Mouse (Mus musculus) heart, postnatal 25 days (tissue): Measurements from ENCODE around the gene Sf3b1. TPM values are rescaled to one million over a fixed set of nuclear protein-coding genes. Genes with fewer than 3 reads are reported as not detected.
"Not testable (repeated sequence)": the region's sequence is repeated elsewhere in the genome, so short reads cannot be mapped to it uniquely, and the experiment has no call there.

ENCODE experiments used
- DNase-seq: peaks from one replicate; pipeline ENCODE4 v3.0.0; 2022; ENCODE audit warnings: low spot score
- intact Hi-C: fragments of 180-260 bp; cut with DNase I; formaldehyde crosslinking; loops from one replicate; pipeline ENCODE4 v1.15.1; 2025
- total RNA-seq, 2 experiments: library from RNA; stranded (reverse); gene quantifications; 2 replicates each; pipeline ENCODE4 v1.2.3; 2021

Gene Sf3b1
- total RNA-seq: 10 to 100 TPM; 69.3 to 87.4 TPM

- intact Hi-C loops: loop anchor here (1.0 to 2.0 kb wide), 2 partner anchors 60 to 103 kb away; partner anchors contain the start of gene Mob4
- DNase-seq: peak; percentile 94
Measured at GRCm38 (mm10) chr1:55027253-55027801, at the start of gene Sf3b1. TSS of gene Sf3b1 (minus strand) at chr1:55027481.

GRCm38 (mm10) chr1:55076395-55076743, 49.1 kb upstream of the Sf3b1 start:
- DNase-seq: no peak
- intact Hi-C loops: no loop called here

DNA sequence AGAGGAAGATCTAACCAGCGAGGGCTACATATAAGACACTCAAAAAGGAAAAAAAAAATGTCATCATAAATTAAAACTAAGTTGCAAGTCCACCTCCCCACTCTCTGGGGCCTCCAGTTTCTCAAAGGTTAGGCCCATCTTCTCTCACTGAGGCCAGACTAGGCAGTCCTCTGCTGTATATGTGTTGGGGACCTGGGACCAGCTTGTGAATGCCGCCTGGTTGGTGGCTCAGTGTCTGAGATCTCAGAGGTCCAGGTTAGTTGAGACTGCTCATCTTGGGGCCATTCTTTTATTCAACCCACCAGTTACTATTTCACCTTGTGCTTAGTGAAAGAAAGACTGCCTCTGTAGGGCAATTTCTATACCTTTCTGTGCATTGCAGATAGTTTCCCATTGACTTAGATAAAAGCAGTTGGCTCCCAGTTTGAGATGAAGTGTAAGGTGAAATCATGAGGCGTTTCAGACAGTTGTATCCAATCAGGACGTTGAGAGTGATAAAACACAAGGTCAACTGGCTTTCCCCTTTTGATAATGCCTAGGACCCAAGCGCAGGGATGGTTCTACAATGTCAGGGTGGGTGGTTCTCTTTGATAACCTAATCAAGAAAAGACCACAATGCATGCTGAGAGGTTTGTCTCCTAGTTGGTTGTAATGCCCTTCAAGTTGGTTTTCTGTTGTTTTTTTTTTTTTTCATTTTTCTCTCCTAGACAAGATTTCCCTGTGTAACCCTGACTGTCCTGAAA, 48.5 kb upstream of the Sf3b1 start:
- intact Hi-C loops: no loop called here
- DNase-seq: no peak

DNA sequence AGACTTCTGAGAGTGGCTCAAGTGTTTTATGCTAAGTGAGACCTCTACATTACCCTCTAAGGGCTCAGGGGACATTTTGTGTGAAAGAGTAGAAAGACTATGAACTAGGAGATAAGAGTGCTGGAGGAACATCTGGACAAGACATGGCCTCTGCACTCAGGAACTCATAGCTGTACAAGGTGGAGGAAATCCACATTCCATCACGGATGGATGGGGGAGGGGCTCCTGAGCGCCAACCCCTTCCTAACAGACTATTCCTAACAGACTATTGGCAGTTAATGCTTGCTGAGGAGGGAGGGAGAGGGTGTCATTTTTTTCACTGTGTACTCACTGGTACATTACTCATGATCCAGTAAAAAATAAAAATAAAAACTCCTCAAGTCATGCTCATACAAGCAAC, 47.5 kb upstream of the Sf3b1 start:
- no peak for DNase-seq
- intact Hi-C loops: no loop called here

- intact Hi-C loops, DNase-seq: not testable (repeated sequence)
Measured at GRCm38 (mm10) chr1:55072328-55072727, 45.0 kb upstream of the Sf3b1 start.

GRCm38 (mm10) chr1:55061772-55062171, 34.5 kb upstream of the Sf3b1 start:
- no peak for DNase-seq
- intact Hi-C loops: no loop called here

GRCm38 (mm10) chr1:55061099-55061498, 33.8 kb upstream of the Sf3b1 start:
- intact Hi-C loops: no loop called here
- DNase-seq: no peak

DNA sequence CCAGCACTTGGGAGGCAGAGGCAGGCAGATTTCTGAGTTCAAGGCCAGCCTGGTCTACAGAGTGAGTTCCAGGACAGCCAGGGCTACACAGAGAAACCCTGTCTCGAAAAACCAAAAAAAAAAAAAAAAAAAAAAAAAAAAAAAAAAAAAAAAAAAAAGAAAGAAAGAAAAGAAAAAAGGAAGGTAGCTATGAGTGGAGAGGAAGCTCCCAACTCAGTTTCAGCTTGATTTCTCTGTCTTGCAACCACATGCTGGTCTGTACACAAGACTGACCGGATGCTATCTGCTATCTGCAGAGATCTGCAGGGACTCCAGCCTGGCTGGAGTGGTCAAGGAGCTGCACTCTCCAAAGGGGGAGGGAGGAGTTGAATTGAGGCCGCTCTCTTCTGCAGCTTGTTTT, 31.1 kb upstream of the Sf3b1 start:
- intact Hi-C loops, DNase-seq: not testable (repeated sequence)

DNA sequence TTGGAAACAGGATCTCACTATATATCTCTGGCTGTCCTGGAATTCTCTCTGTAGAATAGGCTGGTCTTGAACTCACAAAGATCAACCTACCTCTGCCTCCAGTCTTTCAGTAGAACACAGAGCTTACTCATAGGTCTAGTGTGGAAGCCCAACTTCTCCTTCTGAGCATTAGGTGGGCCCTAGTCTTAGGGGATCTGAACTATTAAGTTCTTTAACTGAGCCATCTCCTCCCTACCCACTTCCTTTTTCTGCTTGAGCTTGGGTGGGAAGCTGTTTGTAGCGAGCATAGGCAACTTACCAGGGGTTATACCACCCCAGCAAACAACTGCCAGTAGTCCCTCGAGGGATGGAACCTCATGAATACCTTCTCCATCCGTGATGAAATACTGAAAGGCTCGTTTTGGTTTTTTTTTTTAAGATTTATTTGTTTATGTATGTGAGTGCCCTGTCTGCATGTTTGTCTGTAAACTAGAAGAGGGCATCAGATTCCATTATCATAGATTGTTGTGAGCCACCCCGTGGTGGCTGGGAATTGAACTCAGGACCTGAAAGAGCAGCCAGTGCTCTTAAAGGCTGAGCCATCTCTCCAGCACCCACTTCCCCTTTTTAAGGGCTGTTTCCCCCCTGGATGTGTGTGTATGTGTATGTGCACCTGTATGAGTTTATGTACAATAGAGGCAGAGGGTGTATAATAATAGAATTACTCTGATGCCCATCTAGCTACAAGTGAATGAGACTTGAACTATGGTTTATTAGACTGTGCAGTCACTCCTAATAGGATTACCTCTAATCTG, 28.2 kb upstream of the Sf3b1 start:
- intact Hi-C loops: no loop called here
- DNase-seq: no peak

- intact Hi-C loops: loop anchor here (2.0 kb wide), 1 partner anchor 33 kb away; no protein-coding TSS in a partner anchor
- DNase-seq: no peak
Measured at GRCm38 (mm10) chr1:55053596-55053995, 26.3 kb upstream of the Sf3b1 start.

DNA sequence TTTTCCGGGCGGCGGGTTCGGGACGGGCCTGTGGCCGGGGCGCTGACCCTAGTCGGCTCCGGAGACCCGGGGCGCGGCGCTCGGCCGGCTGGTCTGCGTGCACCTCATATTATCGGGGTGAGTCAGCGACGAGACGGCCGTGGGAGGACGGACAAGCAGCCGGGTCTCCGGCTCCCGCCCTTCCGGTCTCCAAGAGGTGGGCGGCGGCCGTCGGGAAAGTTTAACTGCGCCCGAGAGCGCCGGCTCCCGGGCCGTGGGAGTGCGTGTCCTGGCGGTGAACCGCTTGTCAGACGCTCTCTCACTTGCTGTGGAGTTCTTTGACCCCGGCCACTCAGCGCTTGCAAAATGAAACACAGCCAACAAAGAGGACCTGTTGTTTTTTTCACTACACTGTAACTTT, 25.7 kb upstream of the Sf3b1 start:
- DNase-seq: peak; percentile 83
- intact Hi-C loops: loop anchor here (2.0 kb wide), 1 partner anchor 34 kb away; no protein-coding TSS in a partner anchor

GRCm38 (mm10) chr1:55052355-55052953, 25.2 kb upstream of the Sf3b1 start, which contains the start of gene Coq10b:
TSS of gene Coq10b (plus strand) at chr1:55052770.
- DNase-seq: peak; percentile 99
- intact Hi-C loops: loop anchor here (2.0 kb wide), 1 partner anchor 34 kb away; no protein-coding TSS in a partner anchor

DNA sequence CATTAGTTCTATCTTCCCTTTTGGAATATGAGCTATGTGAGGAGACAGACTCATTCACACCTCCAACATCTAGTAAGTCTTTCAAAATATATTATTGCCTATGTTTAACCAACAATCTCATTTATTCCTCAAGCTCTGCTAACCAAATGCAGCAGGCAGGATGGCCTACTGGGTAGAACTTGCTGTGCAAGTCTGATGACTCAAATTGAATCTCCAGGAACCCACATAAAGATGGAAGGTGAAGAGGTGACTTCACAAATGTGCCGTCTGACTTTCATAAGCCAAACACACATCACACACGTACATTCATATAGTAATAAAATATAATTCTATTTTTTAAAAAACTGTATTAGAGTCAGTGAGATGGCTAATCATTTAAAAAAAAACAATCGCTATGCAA, 24.4 kb upstream of the Sf3b1 start:
- intact Hi-C loops: loop anchor here (2.0 kb wide), 1 partner anchor 35 kb away; no protein-coding TSS in a partner anchor
- no peak for DNase-seq

GRCm38 (mm10) chr1:55048841-55049587, 21.7 kb upstream of the Sf3b1 start:
- intact Hi-C loops: no loop called here
- DNase-seq: no peak

GRCm38 (mm10) chr1:55043164-55043563, 15.9 kb upstream of the Sf3b1 start:
- intact Hi-C loops: no loop called here
- no peak for DNase-seq

DNA sequence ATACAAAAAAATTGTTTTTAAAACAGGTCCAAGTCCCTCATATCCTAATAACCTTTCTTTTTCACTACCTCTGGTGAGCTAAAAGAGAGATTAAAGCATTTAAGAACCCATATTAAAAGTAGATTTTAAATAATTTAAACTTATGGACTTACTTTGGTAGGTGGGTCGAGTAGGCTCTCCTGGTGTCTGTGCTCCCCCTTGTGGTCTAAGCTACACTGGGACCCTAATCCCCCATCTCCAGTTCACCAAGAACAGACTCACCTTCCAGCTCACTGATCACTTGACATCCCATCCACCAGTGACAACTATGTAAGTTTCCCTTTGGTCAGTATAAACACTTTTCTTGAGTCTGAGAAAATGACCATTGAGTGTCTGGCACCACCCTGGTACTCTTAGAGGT, 15.0 kb upstream of the Sf3b1 start:
- intact Hi-C loops: no loop called here
- no peak for DNase-seq

DNA sequence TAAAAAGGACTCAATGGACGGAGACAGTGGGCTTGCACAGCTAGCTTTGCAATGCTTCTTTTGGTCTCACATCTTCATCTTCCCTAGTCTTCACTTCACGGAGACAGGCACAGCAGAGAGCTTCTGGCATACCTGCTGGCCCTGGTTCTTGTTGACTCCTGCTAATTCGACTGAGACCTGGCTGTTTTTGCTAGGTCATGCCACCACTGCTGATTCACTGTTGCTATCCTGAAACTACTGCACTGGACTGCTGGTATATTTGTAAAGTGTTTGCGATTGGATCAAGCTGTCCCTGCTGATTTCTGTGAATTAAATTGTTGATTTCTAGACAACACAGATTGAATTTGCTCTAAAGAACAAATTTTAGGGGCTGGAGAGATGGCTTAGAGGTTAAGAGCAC, 14.4 kb upstream of the Sf3b1 start:
- no peak for DNase-seq
- intact Hi-C loops: no loop called here

GRCm38 (mm10) chr1:55039944-55040343, 12.7 kb upstream of the Sf3b1 start:
- DNase-seq: no peak
- intact Hi-C loops: no loop called here

DNA sequence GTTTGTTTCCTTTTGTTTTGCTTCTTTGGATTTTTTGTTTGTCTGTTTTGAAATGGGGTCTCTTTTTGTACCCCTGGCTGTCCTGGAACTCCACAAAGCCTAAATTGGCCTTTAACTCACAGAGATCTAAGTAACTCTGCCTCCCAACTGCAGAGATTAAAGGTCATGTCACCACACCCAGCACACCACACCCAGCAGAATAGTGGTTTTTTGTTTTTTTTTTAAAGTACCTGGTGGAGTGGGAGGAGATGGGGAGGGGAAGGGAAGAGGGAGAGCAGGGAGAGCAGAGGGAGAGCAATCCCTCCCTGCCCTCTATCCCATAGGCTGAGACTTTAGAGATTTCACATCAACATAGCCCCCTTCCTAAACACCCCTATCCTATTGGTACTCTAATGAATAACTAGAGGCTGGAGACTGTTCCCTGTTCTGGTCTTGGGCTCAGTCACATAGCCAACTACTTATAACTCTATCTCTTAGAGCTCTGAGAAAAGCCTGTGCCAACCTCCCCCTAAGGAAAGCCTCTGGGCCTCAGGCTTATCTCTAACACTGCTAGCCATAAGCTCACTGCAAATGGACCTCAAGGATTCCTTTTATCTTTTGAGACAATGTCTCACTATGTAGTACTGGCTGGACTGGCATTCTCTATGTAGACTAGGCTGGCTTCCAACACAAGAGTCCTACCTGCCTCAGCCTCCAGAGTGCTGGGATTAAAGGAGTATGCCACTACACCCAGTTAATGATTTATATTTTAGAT, 3.9 kb upstream of the Sf3b1 start:
- DNase-seq: no peak
- intact Hi-C loops: no loop called here
